In the genomic region with DNA sequence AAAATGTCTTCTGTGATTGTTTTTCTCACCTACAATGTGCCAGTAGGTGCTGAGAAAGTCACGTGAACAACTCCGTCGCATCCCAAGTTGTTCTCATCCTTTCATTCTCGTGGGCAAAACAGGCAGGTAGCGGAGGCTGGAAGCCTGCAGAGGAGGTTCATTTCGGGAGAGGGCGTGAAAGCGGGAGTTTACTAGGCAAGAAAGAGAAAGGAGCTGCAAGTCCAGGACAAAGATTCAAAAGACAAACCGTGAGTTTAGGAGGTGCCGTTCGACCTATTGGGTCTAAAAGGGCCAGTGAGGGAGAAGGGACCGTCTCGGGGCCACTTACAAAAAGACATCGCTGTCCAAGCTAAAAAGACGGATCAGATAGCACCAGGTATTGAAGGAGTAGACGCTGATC, we compare ENCODE assay signal across 9 mouse cellular contexts. TPM values are rescaled to one million over a fixed set of nuclear protein-coding genes. Genes with fewer than 3 reads are reported as not detected.
DNase-seq lines count a peak whose midpoint lies in the region; ATAC-seq and TF ChIP-seq lines count a peak whose summit lies in the region.
"Had no signal": no experiment of that assay in that cellular context is flagged by ENCODE, and none has a peak within 500 bp of the region (broad histone marks: within the 10 kb centered on the region; RNA-seq: fewer than 3 reads in every experiment).

No protein-coding gene starts in this region.

- intact Hi-C loops in left cerebral cortex, postnatal 36 days (cut with DNase I), result no loop called here

- no peak for TF ChIP-seq POLR2A in spleen, adult 2 months (IDR thresholded peaks at IDR 0.05; ENCODE audit: low read depth, low read length)

- TF ChIP-seq CTCF in spleen, adult 2 months (IDR thresholded peaks at IDR 0.05; ENCODE audit: extremely low read depth, insufficient read depth, insufficient read length, insufficient replicate concordance), result no peak
- peak; percentile 4; the same call in 1 of the 2 replicates for TF ChIP-seq CTCF in midbrain, postnatal 0 days (IDR thresholded peaks at IDR 0.05)

- DNase-seq in adrenal gland, postnatal 36 days, result peak; percentile 10 to 24
- DNase-seq in adrenal gland, postnatal 4 days (ENCODE audit: low spot score in 2 of 2), result no peak
- DNase-seq in spleen, adult 2 months (ENCODE audit: low read depth in 1 of 2, low spot score in 2 of 2), result no peak
- DNase-seq in spleen, adult 12 weeks (ENCODE audit: low spot score), result no peak
- DNase-seq in left cerebral cortex, postnatal 36 days (ENCODE audit: low spot score in 2 of 2), result peak; percentile 36 to 38
- DNase-seq in midbrain, postnatal 0 days (ENCODE audit: low spot score), result peak; percentile 32
- DNase-seq in frontal cortex, postnatal 25 days (ENCODE audit: low spot score in 2 of 2), result no peak

- peak overlapping the region; percentile 81 for H3K4me2 ChIP-seq in forebrain, embryonic 12.5 days
- peak overlapping the region; percentile 78 for H3K4me2 ChIP-seq in midbrain, postnatal 0 days (ENCODE audit: low read depth, low read length, poor library complexity, severe bottlenecking)

- H3K9me3 ChIP-seq in forebrain, embryonic 12.5 days, result no peaks in the 10 kb centered on the region
- no peaks in the 10 kb centered on the region for H3K9me3 ChIP-seq in midbrain, postnatal 0 days (ENCODE audit: low read length)

- H3K4me3 ChIP-seq in spleen, adult 2 months (ENCODE audit: extremely low read depth, insufficient read depth, insufficient read length), result peak overlapping the region; percentile 64
- peak overlapping the region; percentile 59 for H3K4me3 ChIP-seq in forebrain, embryonic 12.5 days (replicated peaks)
- H3K4me3 ChIP-seq in midbrain, postnatal 0 days (ENCODE audit: low read depth, low read length), result peak overlapping the region; percentile 59

- no peak overlapping the region for H3K27ac ChIP-seq in spleen, adult 2 months (ENCODE audit: insufficient read depth, low read length)
- H3K27ac ChIP-seq in forebrain, embryonic 12.5 days, result no peak overlapping the region
- no peak overlapping the region; the same call in 1 of the 2 replicates for H3K27ac ChIP-seq in midbrain, postnatal 0 days (ENCODE audit: low read depth, low read length)

- no peaks in the 10 kb centered on the region for H3K27me3 ChIP-seq in spleen, adult 2 months (ENCODE audit: control insufficient read depth, insufficient read depth, low read length)
- peaks cover 52% of the 10 kb centered on the region for H3K27me3 ChIP-seq in forebrain, embryonic 12.5 days
- H3K27me3 ChIP-seq in midbrain, postnatal 0 days (ENCODE audit: insufficient read depth, low read length), result no peaks in the 10 kb centered on the region

- H3K36me3 ChIP-seq in spleen, adult 2 months (ENCODE audit: control insufficient read depth, insufficient read depth, low read length), result no peaks in the 10 kb centered on the region
- H3K36me3 ChIP-seq in forebrain, embryonic 12.5 days (replicated peaks), result no peaks in the 10 kb centered on the region
- no peaks in the 10 kb centered on the region for H3K36me3 ChIP-seq in midbrain, postnatal 0 days (ENCODE audit: insufficient read depth, low read length)

- peaks cover 3% of the 10 kb centered on the region; the same call in 1 of the 2 replicates for H3K4me1 ChIP-seq in spleen, adult 2 months (ENCODE audit: control insufficient read depth, insufficient read depth, insufficient read length)
- H3K4me1 ChIP-seq in forebrain, embryonic 12.5 days, result peaks cover 22% of the 10 kb centered on the region
- no peaks in the 10 kb centered on the region; the same call in 1 of the 2 replicates for H3K4me1 ChIP-seq in midbrain, postnatal 0 days (ENCODE audit: insufficient read depth, low read length)

- ATAC-seq in forebrain, embryonic 12.5 days (ENCODE audit: low FRiP score), result no peak
- ATAC-seq in midbrain, postnatal 0 days (ENCODE audit: low FRiP score), result no peak

- 1% methylated on average over 16 of the region's 16 CpGs for WGBS in spleen, adult 2 months
- WGBS in forebrain, embryonic 12.5 days, result under 1% methylated on average over 16 of the region's 16 CpGs
- WGBS in midbrain, postnatal 0 days, result under 1% methylated on average over 16 of the region's 16 CpGs

- H3K9ac ChIP-seq in forebrain, embryonic 12.5 days, result peak overlapping the region; percentile 61
- peak overlapping the region; percentile 52 for H3K9ac ChIP-seq in midbrain, postnatal 0 days (replicated peaks; ENCODE audit: low read length, poor library complexity, severe bottlenecking)

RNA-seq across cellular contexts. Expression of a gene that starts 14.5 kb away (rescaled TPM):
- 1 to 10 TPM; 2.6 to 7.6 TPM for total RNA-seq in adrenal gland, postnatal 36 days (2021)
- 1 to 10 TPM; 1.8 to 2.1 TPM for total RNA-seq in adrenal gland, postnatal 4 days (2021)
- 7.6 and 11.4 TPM in 2 replicates for polyA plus RNA-seq in spleen, adult 2 months (2012; rRNA removed)
- polyA plus RNA-seq in forebrain, embryonic 12.5 days (2016; fragmentation: Nextera tagmentation; extraction: Ambion mirVana), result 0.26 and 0.31 TPM in 2 replicates
- total RNA-seq in left cerebral cortex, postnatal 36 days (2021), result not detected
- 0.57 TPM in 1 of 2 replicates, not detected in the other for total RNA-seq in midbrain, postnatal 0 days (2014; rRNA removed)
- polyA plus RNA-seq in midbrain, postnatal 0 days (2015; fragmentation: Nextera tagmentation; extraction: Ambion mirVana), result 0.25 and 0.48 TPM in 2 replicates
- total RNA-seq: heart, postnatal 10 days had no signal

RNA-seq across cellular contexts. Expression of a gene that starts 31.5 kb away (rescaled TPM):
- total RNA-seq in adrenal gland, postnatal 36 days (2021), result 10 to 100 TPM; 10.9 to 19.5 TPM
- 10 to 100 TPM; 13.8 to 15.7 TPM for total RNA-seq in adrenal gland, postnatal 4 days (2021)
- 20.6 and 24.5 TPM in 2 replicates for polyA plus RNA-seq in spleen, adult 2 months (2012; rRNA removed)
- 4.8 and 4.9 TPM in 2 replicates for polyA plus RNA-seq in forebrain, embryonic 12.5 days (2016; fragmentation: Nextera tagmentation; extraction: Ambion mirVana)
- total RNA-seq in left cerebral cortex, postnatal 36 days (2021), result 10 to 100 TPM in 1 of 2 experiments, 1 to 10 TPM in 1; 9.0 to 13.6 TPM
- total RNA-seq in midbrain, postnatal 0 days (2014; rRNA removed), result 18.1 and 19.8 TPM in 2 replicates
- 12.8 and 14.2 TPM in 2 replicates for polyA plus RNA-seq in midbrain, postnatal 0 days (2015; fragmentation: Nextera tagmentation; extraction: Ambion mirVana)

RNA-seq across cellular contexts. Expression of a gene that starts 56.8 kb away (rescaled TPM):
- total RNA-seq in adrenal gland, postnatal 36 days (2021), result 1 to 10 TPM; 3.3 to 8.5 TPM
- total RNA-seq in adrenal gland, postnatal 4 days (2021), result 10 to 100 TPM in 1 of 2 experiments, 1 to 10 TPM in 1; 7.0 to 11.3 TPM
- polyA plus RNA-seq in spleen, adult 2 months (2012; rRNA removed), result 47.5 and 71.3 TPM in 2 replicates
- polyA plus RNA-seq in forebrain, embryonic 12.5 days (2016; fragmentation: Nextera tagmentation; extraction: Ambion mirVana), result 0.24 TPM in 1 of 2 replicates, not detected in the other
- total RNA-seq in left cerebral cortex, postnatal 36 days (2021), result 1 to 10 TPM; 5.5 to 5.8 TPM
- 1.8 and 6.6 TPM in 2 replicates for total RNA-seq in midbrain, postnatal 0 days (2014; rRNA removed)
- polyA plus RNA-seq in midbrain, postnatal 0 days (2015; fragmentation: Nextera tagmentation; extraction: Ambion mirVana), result 2.1 and 3.6 TPM in 2 replicates

Comparison
In these comparisons a context has a peak if more than half of its experiments do, and no peak if none do; other contexts are left out.
1. DNase-seq: peak in adrenal gland, postnatal 36 days (2 of 2), left cerebral cortex, postnatal 36 days (2 of 2) and midbrain, postnatal 0 days (single experiment); none in adrenal gland, postnatal 4 days (0 of 2), spleen, adult 2 months (0 of 2), spleen, adult 12 weeks (single experiment) and frontal cortex, postnatal 25 days (0 of 2).
2. Peak in every context shown above with its lines, with median percentiles within 50 percentile points of each other: H3K4me3 ChIP-seq.